21 mouse cellular contexts compared by ENCODE assay signal in the genomic region with DNA sequence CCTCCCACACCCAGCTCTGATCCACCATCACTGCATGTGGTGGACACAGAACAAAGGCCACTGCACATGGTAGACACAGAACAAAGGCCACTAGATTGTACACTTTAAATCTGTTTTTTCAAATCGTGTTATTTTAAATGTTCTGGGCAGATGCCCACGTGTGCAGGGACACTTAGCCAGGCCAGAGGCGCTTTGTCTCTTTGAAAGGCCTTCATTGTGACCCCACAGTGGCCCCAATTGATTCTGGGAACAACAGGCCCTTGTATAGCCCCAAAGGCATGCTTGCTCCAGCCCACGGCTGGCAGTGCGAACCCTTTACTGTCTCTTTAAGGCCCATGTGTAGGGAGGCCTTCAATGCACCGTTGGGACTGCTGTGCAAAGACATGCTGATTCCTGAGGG. TPM values are rescaled to one million over a fixed set of nuclear protein-coding genes. Genes with fewer than 3 reads are reported as not detected.
DNase-seq lines count a peak whose midpoint lies in the region; ATAC-seq and TF ChIP-seq lines count a peak whose summit lies in the region.
"Had no signal": no experiment of that assay in that cellular context is flagged by ENCODE, and none has a peak within 500 bp of the region (broad histone marks: within the 10 kb centered on the region; RNA-seq: fewer than 3 reads in every experiment).

No protein-coding gene starts in this region.

- no peak overlapping the region for H3K4me3 ChIP-seq in hindbrain, embryonic 11.5 days (ENCODE audit: low read depth, low read length)
- no peak overlapping the region for H3K4me3 ChIP-seq in hindbrain, embryonic 12.5 days
- H3K4me3 ChIP-seq in midbrain, postnatal 0 days (ENCODE audit: low read depth, low read length), result no peak overlapping the region
- H3K4me3 ChIP-seq in midbrain, embryonic 14.5 days (replicated peaks; ENCODE audit: low read depth, low read length), result no peak overlapping the region
- H3K4me3 ChIP-seq: kidney, embryonic 15.5 days; liver, embryonic 13.5 days; lung, embryonic 15.5 days; midbrain, embryonic 15.5 days; stomach, embryonic 15.5 days had no signal

- TF ChIP-seq CTCF in midbrain, postnatal 0 days (IDR thresholded peaks at IDR 0.05), result no peak

- no peaks in the 10 kb centered on the region for H3K4me1 ChIP-seq in hindbrain, embryonic 11.5 days (replicated peaks; ENCODE audit: control insufficient read depth, insufficient read depth, low read length)
- H3K4me1 ChIP-seq in hindbrain, embryonic 12.5 days, result no peaks in the 10 kb centered on the region
- H3K4me1 ChIP-seq in midbrain, postnatal 0 days (ENCODE audit: insufficient read depth, low read length), result no peaks in the 10 kb centered on the region
- H3K4me1 ChIP-seq in midbrain, embryonic 14.5 days (ENCODE audit: control insufficient read depth, insufficient read depth, low read length), result no peaks in the 10 kb centered on the region
- H3K4me1 ChIP-seq: kidney, embryonic 15.5 days; liver, embryonic 13.5 days; midbrain, embryonic 15.5 days; stomach, embryonic 15.5 days had no signal

- intact Hi-C loops in heart, postnatal 25 days (cut with DNase I), result no loop called here

- ATAC-seq in hindbrain, embryonic 11.5 days (ENCODE audit: low FRiP score), result no peak
- no peak for ATAC-seq in hindbrain, embryonic 12.5 days (ENCODE audit: low FRiP score)
- ATAC-seq in midbrain, postnatal 0 days (ENCODE audit: low FRiP score), result no peak
- ATAC-seq in midbrain, embryonic 14.5 days (ENCODE audit: low FRiP score, low TSS enrichment), result no peak
- ATAC-seq: intestine, embryonic 16.5 days; midbrain, embryonic 15.5 days had no signal

- no peak overlapping the region for H3K9ac ChIP-seq in hindbrain, embryonic 11.5 days (ENCODE audit: low read depth, low read length)
- no peak overlapping the region for H3K9ac ChIP-seq in hindbrain, embryonic 12.5 days
- H3K9ac ChIP-seq in midbrain, postnatal 0 days (replicated peaks; ENCODE audit: low read length, poor library complexity, severe bottlenecking), result no peak overlapping the region
- H3K9ac ChIP-seq in midbrain, embryonic 14.5 days (replicated peaks; ENCODE audit: low read length), result no peak overlapping the region
- H3K9ac ChIP-seq: kidney, embryonic 15.5 days; liver, embryonic 13.5 days; lung, embryonic 15.5 days; midbrain, embryonic 15.5 days; stomach, embryonic 15.5 days had no signal

- WGBS in hindbrain, embryonic 11.5 days, result 42% methylated on average over 6 of the region's 6 CpGs
- WGBS in hindbrain, embryonic 12.5 days, result 34% methylated on average over 6 of the region's 6 CpGs
- WGBS in midbrain, postnatal 0 days, result 50% methylated on average over 6 of the region's 6 CpGs
- WGBS in midbrain, embryonic 14.5 days, result 51% methylated on average over 6 of the region's 6 CpGs

- H3K4me2 ChIP-seq in hindbrain, embryonic 11.5 days (replicated peaks; ENCODE audit: low read depth, low read length), result no peak overlapping the region
- H3K4me2 ChIP-seq in hindbrain, embryonic 12.5 days (replicated peaks), result no peak overlapping the region
- no peak overlapping the region for H3K4me2 ChIP-seq in midbrain, postnatal 0 days (ENCODE audit: low read depth, low read length, poor library complexity, severe bottlenecking)
- no peak overlapping the region for H3K4me2 ChIP-seq in midbrain, embryonic 14.5 days (ENCODE audit: low read length)
- H3K4me2 ChIP-seq: kidney, embryonic 15.5 days; liver, embryonic 13.5 days; lung, embryonic 15.5 days; midbrain, embryonic 15.5 days; stomach, embryonic 15.5 days had no signal

- no peaks in the 10 kb centered on the region for H3K36me3 ChIP-seq in hindbrain, embryonic 11.5 days (ENCODE audit: control insufficient read depth, insufficient read depth, low read length)
- H3K36me3 ChIP-seq in hindbrain, embryonic 12.5 days, result no peaks in the 10 kb centered on the region
- no peaks in the 10 kb centered on the region for H3K36me3 ChIP-seq in midbrain, postnatal 0 days (ENCODE audit: insufficient read depth, low read length)
- no peaks in the 10 kb centered on the region for H3K36me3 ChIP-seq in midbrain, embryonic 14.5 days (ENCODE audit: control insufficient read depth, insufficient read depth, low read length)
- H3K36me3 ChIP-seq: kidney, embryonic 15.5 days; liver, embryonic 13.5 days; lung, embryonic 15.5 days; midbrain, embryonic 15.5 days; stomach, embryonic 15.5 days had no signal

- no peaks in the 10 kb centered on the region for H3K27me3 ChIP-seq in hindbrain, embryonic 11.5 days (ENCODE audit: control insufficient read depth, insufficient read depth, low read length)
- H3K27me3 ChIP-seq in hindbrain, embryonic 12.5 days, result no peaks in the 10 kb centered on the region
- H3K27me3 ChIP-seq in midbrain, postnatal 0 days (ENCODE audit: insufficient read depth, low read length), result 0 out of 2 replicates have a peak, but pooled peaks cover under 1% of the 10 kb centered on the region
- no peaks in the 10 kb centered on the region for H3K27me3 ChIP-seq in midbrain, embryonic 14.5 days (ENCODE audit: control insufficient read depth, insufficient read depth, low read length)
- H3K27me3 ChIP-seq: kidney, embryonic 15.5 days; liver, embryonic 13.5 days; lung, embryonic 15.5 days; midbrain, embryonic 15.5 days; stomach, embryonic 15.5 days had no signal

- peak; percentile 12 to 18 for DNase-seq in cerebellum, postnatal 14 days
- no peak for DNase-seq in cerebellum, postnatal 4 days (ENCODE audit: low spot score in 2 of 2)
- DNase-seq in hindbrain, embryonic 11.5 days (ENCODE audit: low spot score), result peak; percentile 3
- DNase-seq in midbrain, postnatal 0 days (ENCODE audit: low spot score), result peak; percentile 6
- DNase-seq in midbrain, embryonic 14.5 days, result no peak
- peak; percentile 90 for DNase-seq in layer of hippocampus, adult 9-11 months
- DNase-seq in heart, postnatal 25 days (ENCODE audit: low spot score), result no peak
- DNase-seq: adrenal gland, postnatal 10 days; cerebellum, adult 8-10 months; gastrocnemius, postnatal 10 days; heart, adult 18-20 months; liver, embryonic 13.5 days; spleen, adult 18-20 months had no signal

- no peak overlapping the region for H3K27ac ChIP-seq in hindbrain, embryonic 11.5 days (ENCODE audit: low read depth, low read length)
- no peak overlapping the region for H3K27ac ChIP-seq in hindbrain, embryonic 12.5 days
- no peak overlapping the region for H3K27ac ChIP-seq in midbrain, postnatal 0 days (ENCODE audit: low read depth, low read length)
- no peak overlapping the region for H3K27ac ChIP-seq in midbrain, embryonic 14.5 days (replicated peaks; ENCODE audit: low read depth, low read length)
- H3K27ac ChIP-seq: kidney, embryonic 15.5 days; liver, embryonic 13.5 days; lung, embryonic 15.5 days; midbrain, embryonic 15.5 days; stomach, embryonic 15.5 days had no signal

- H3K9me3 ChIP-seq in hindbrain, embryonic 11.5 days (ENCODE audit: control insufficient read depth, low read length), result no peaks in the 10 kb centered on the region
- H3K9me3 ChIP-seq in hindbrain, embryonic 12.5 days (replicated peaks), result no peaks in the 10 kb centered on the region
- no peaks in the 10 kb centered on the region for H3K9me3 ChIP-seq in midbrain, postnatal 0 days (ENCODE audit: low read length)
- no peaks in the 10 kb centered on the region for H3K9me3 ChIP-seq in midbrain, embryonic 14.5 days (ENCODE audit: control insufficient read depth, low read length)
- H3K9me3 ChIP-seq: kidney, embryonic 15.5 days; liver, embryonic 13.5 days; lung, embryonic 15.5 days; midbrain, embryonic 15.5 days; stomach, embryonic 15.5 days had no signal

RNA-seq across cellular contexts. Expression of gene Mal, which starts 29.1 kb away (rescaled TPM):
- 0.86 and 1.4 TPM in 2 replicates for polyA plus RNA-seq in hindbrain, embryonic 11.5 days (2014; fragmentation: Nextera tagmentation; extraction: Ambion mirVana)
- 0.72 and 0.99 TPM in 2 replicates for polyA plus RNA-seq in hindbrain, embryonic 12.5 days (2016; fragmentation: Nextera tagmentation; extraction: Ambion mirVana)
- 2.6 and 4.3 TPM in 2 replicates for total RNA-seq in midbrain, postnatal 0 days (2014; rRNA removed)
- polyA plus RNA-seq in midbrain, postnatal 0 days (2015; fragmentation: Nextera tagmentation; extraction: Ambion mirVana), result 2.1 and 3.3 TPM in 2 replicates
- 1.3 and 3.0 TPM in 2 replicates for polyA plus RNA-seq in midbrain, embryonic 14.5 days (2014; fragmentation: Nextera tagmentation; extraction: Ambion mirVana)
- total RNA-seq in heart, postnatal 25 days (2021), result 1 to 10 TPM; 5.5 to 7.2 TPM
- total RNA-seq: hematopoietic stem cell, adult 5-6 weeks; megakaryocyte progenitor cell, adult 5-6 weeks had no signal

RNA-seq across cellular contexts. Expression of gene Mrps5, which starts 40.3 kb away (rescaled TPM):
- 154 and 157 TPM in 2 replicates for polyA plus RNA-seq in hindbrain, embryonic 11.5 days (2014; fragmentation: Nextera tagmentation; extraction: Ambion mirVana)
- polyA plus RNA-seq in hindbrain, embryonic 12.5 days (2016; fragmentation: Nextera tagmentation; extraction: Ambion mirVana), result 141 and 149 TPM in 2 replicates
- total RNA-seq in midbrain, postnatal 0 days (2014; rRNA removed), result 69.4 and 87.5 TPM in 2 replicates
- polyA plus RNA-seq in midbrain, postnatal 0 days (2015; fragmentation: Nextera tagmentation; extraction: Ambion mirVana), result 134 and 140 TPM in 2 replicates
- 148 TPM in 2 replicates for polyA plus RNA-seq in midbrain, embryonic 14.5 days (2014; fragmentation: Nextera tagmentation; extraction: Ambion mirVana)
- total RNA-seq in heart, postnatal 25 days (2021), result 100 to 1,000 TPM in 1 of 2 experiments, 10 to 100 TPM in 1; 96.9 to 101 TPM

RNA-seq across cellular contexts. Expression of gene Zfp661, which starts 40.5 kb away (rescaled TPM):
- 7.8 and 9.5 TPM in 2 replicates for polyA plus RNA-seq in hindbrain, embryonic 11.5 days (2014; fragmentation: Nextera tagmentation; extraction: Ambion mirVana)
- 8.0 and 8.4 TPM in 2 replicates for polyA plus RNA-seq in hindbrain, embryonic 12.5 days (2016; fragmentation: Nextera tagmentation; extraction: Ambion mirVana)
- 6.8 and 7.0 TPM in 2 replicates for total RNA-seq in midbrain, postnatal 0 days (2014; rRNA removed)
- polyA plus RNA-seq in midbrain, postnatal 0 days (2015; fragmentation: Nextera tagmentation; extraction: Ambion mirVana), result 3.7 and 4.1 TPM in 2 replicates
- 6.2 and 10.2 TPM in 2 replicates for polyA plus RNA-seq in midbrain, embryonic 14.5 days (2014; fragmentation: Nextera tagmentation; extraction: Ambion mirVana)
- 1 to 10 TPM; 1.4 to 1.5 TPM for total RNA-seq in heart, postnatal 25 days (2021)

Comparison
In these comparisons a context has a peak if more than half of its experiments do, and no peak if none do; other contexts are left out.
1. DNase-seq: peak in cerebellum, postnatal 14 days (2 of 2), hindbrain, embryonic 11.5 days (single experiment), midbrain, postnatal 0 days (single experiment) and layer of hippocampus, adult 9-11 months (single experiment); none in cerebellum, postnatal 4 days (0 of 2), midbrain, embryonic 14.5 days (single experiment) and heart, postnatal 25 days (single experiment).